Mouse (Mus musculus) spleen, adult 2 months (tissue): Measurements from ENCODE around the gene Srgap3. TPM values are rescaled to one million over a fixed set of nuclear protein-coding genes. Genes with fewer than 3 reads are reported as not detected.

ENCODE experiments used
- DNase-seq, 2 experiments: peaks; one replicate each; pipeline versions ENCODE4 v3.0.0 to v3.0.0-alpha.2; 2012 to 2021; ENCODE audit warnings: low spot score in 2 of 2, low read depth in 1 of 2
- H3K27ac ChIP-seq: fragments of 200-500 bp; 2 replicates; pipeline ENCODE4 v1.5.1; 2012; ENCODE audit warnings: low read length, inconsistent platforms; ENCODE audit not compliant: insufficient read depth
- H3K27me3 ChIP-seq: fragments of 200-500 bp; 2 replicates; pipeline ENCODE4 v1.6.1; 2012; ENCODE audit warnings: mild to moderate bottlenecking, moderate library complexity, low read length, inconsistent platforms; ENCODE audit not compliant: control insufficient read depth, insufficient read depth
- H3K36me3 ChIP-seq: fragments of 200-500 bp; 2 replicates; pipeline ENCODE4 v1.6.1; 2012; ENCODE audit warnings: mild to moderate bottlenecking, low read length, inconsistent platforms; ENCODE audit not compliant: control insufficient read depth, insufficient read depth
- H3K4me1 ChIP-seq: fragments of 200-500 bp; 2 replicates; pipeline ENCODE4 v1.6.1; 2011; ENCODE audit warnings: inconsistent platforms; ENCODE audit not compliant: control insufficient read depth, insufficient read depth, insufficient read length
- H3K4me3 ChIP-seq: fragments of 200-500 bp; 2 replicates; pipeline ENCODE4 v1.5.1; 2011; ENCODE audit warnings: mild to moderate bottlenecking, inconsistent platforms; ENCODE audit not compliant: insufficient read depth, insufficient read length; ENCODE audit errors: extremely low read depth
- CTCF ChIP-seq: fragments of 200-500 bp; IDR thresholded peaks from 2 replicates; pipeline ENCODE4 v1.5.1; 2011; ENCODE audit warnings: mild to moderate bottlenecking, inconsistent platforms; ENCODE audit not compliant: insufficient read depth, insufficient read length, insufficient replicate concordance; ENCODE audit errors: extremely low read depth
- POLR2A ChIP-seq: fragments of 200-500 bp; IDR thresholded peaks from 2 replicates; pipeline ENCODE4 v1.6.1; 2011; ENCODE audit warnings: low read depth, low read length, inconsistent platforms
- WGBS: fragments of 180-500 bp; shearing (Covaris S2); methylation state at CpG from one replicate; pipeline ENCODE4 v1.1.7; 2018; 5-methylcytosine and 5-hydroxymethylcytosine counted together
- polyA plus RNA-seq: library from polyadenylated mRNA; depleted of rRNA; stranded (reverse); fragments of >200 nt; gene quantifications from 2 replicates; pipeline ENCODE4 v1.2.3, GENCODE M21; 2012

Srgap3 gene
- polyA plus RNA-seq, 1 experiment, result 2.7 TPM

GRCm38 (mm10) chr6:112912552-112912951 lies 34.5 kb downstream of the Srgap3 start:
- Histone ChIP-seq H3K4me1 (peaks cover 4% of the 10 kb centered on the region; the same call in 1 of the 2 replicates), H3K27me3 (no peaks in the 10 kb centered on the region), H3K4me3 (no peak overlapping the region), H3K36me3 (no peaks in the 10 kb centered on the region), H3K27ac (no peak overlapping the region)
- WGBS, result 52% methylated on average over 5 of the region's 5 CpGs
- no peak for DNase-seq
- no peak for TF ChIP-seq CTCF
- no peak for TF ChIP-seq POLR2A

- H3K4me1 ChIP-seq, result peaks cover 5% of the 10 kb centered on the region; the same call in 1 of the 2 replicates
- 83% methylated on average over 2 of the region's 2 CpGs for WGBS
- TF ChIP-seq CTCF (no peak), POLR2A (no peak)
- no peak overlapping the region for H3K4me3 ChIP-seq
- no peak for DNase-seq
- H3K36me3 ChIP-seq, result no peaks in the 10 kb centered on the region
- no peaks in the 10 kb centered on the region for H3K27me3 ChIP-seq
- no peak overlapping the region for H3K27ac ChIP-seq
Observed at GRCm38 (mm10) chr6:112909711-112910110, 37.4 kb downstream of the Srgap3 start.

DNA sequence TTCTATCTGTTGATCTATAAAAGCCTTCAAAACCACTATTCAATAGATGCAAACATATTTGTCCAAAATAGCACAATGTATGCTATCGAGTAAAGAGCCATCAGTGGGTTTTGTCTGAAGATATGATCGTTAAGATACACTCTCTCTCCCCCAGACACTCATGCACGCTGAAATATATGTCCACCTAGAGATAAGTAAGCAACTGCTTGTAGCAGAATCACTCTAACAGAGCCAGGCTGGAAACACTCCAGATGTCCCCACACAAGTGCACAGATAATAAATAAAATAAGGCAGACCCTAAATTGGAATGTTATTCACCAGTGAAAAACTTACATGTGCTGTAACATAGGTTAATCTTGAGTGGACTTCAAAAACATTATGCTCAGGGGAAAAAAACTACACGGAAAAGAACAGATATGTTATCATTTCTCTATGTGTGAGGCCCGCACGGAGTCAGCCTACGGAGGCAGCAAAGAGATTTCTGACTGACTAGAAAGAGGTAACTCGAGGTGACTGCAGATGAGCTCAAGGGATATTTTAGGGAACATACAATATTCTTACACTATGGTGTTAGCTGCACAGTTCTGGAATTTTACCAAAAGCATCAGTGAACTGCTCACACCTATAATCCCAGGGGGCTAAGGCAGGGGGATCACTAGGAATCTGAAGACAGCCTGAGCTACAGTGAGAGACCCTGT lies 39.0 kb downstream of the Srgap3 start:
- WGBS, result 83% methylated on average over 8 of the region's 8 CpGs

GRCm38 (mm10) chr6:112903796-112904195 lies 43.3 kb downstream of the Srgap3 start:
- H3K27me3 ChIP-seq, result no peaks in the 10 kb centered on the region
- H3K27ac ChIP-seq, result no peak overlapping the region
- no peaks in the 10 kb centered on the region for H3K36me3 ChIP-seq
- H3K4me1 ChIP-seq, result peaks cover 3% of the 10 kb centered on the region; the same call in 1 of the 2 replicates
- no peak for DNase-seq
- WGBS, result 97% methylated on average over 5 of the region's 5 CpGs
- TF ChIP-seq CTCF (no peak), POLR2A (no peak)
- H3K4me3 ChIP-seq, result no peak overlapping the region

More for the DNA sequence above, 39.0 kb downstream of the Srgap3 start:
- no peak for TF ChIP-seq POLR2A
- TF ChIP-seq CTCF, result no peak
- peaks cover 5% of the 10 kb centered on the region; the same call in 1 of the 2 replicates for H3K4me1 ChIP-seq
- no peaks in the 10 kb centered on the region for H3K36me3 ChIP-seq
- H3K27me3 ChIP-seq, result no peaks in the 10 kb centered on the region
- H3K27ac ChIP-seq, result no peak overlapping the region
- no peak for DNase-seq
- H3K4me3 ChIP-seq, result no peak overlapping the region

DNA sequence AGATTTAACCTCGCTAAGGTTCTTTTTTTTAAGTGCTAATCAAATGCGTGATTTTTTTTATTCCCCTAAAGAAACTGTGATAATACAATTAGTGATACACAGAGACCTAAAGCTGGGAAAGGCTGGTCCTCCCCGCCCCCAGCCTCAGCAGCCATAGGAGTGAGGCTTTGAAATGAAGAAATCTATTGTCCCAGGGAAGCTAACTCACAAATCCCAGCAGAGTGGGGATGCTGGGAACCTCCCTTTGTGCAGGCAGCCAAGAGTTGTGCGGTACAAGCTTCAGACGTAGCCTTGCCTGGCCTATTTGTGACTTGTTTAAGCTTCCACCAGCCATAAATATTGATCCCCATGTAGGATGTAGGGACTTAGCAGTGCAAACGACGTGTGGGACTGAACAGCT lies 43.8 kb downstream of the Srgap3 start:
- Histone ChIP-seq H3K4me3 (no peak overlapping the region), H3K27me3 (no peaks in the 10 kb centered on the region), H3K4me1 (peaks cover 3% of the 10 kb centered on the region; the same call in 1 of the 2 replicates), H3K36me3 (no peaks in the 10 kb centered on the region), H3K27ac (no peak overlapping the region)
- 89% methylated on average over 7 of the region's 7 CpGs for WGBS
- no peak for DNase-seq
- no peak for TF ChIP-seq CTCF
- TF ChIP-seq POLR2A, result no peak

DNA sequence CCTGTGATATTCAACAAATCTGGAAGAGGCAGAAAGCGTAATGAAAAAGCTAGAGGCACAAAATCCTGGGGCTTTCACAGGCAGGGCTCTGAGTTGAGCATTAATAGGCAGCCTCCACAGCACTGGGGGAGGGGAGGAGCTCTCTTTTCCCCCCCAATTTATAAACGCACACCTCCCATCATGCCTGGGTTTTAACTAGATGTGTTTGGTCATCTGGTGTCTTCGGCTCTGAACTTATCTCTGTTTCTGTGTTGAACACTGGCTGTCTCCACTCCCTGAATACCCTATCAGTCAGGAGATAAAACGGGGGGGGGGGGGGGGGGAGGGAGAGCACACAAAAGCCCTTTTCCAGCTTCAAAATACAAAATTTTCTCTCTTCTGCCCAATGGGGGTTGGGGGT lies 44.3 kb downstream of the Srgap3 start:
- 84% methylated on average over 4 of the region's 4 CpGs for WGBS
- TF ChIP-seq CTCF (no peak), POLR2A (no peak)

DNA sequence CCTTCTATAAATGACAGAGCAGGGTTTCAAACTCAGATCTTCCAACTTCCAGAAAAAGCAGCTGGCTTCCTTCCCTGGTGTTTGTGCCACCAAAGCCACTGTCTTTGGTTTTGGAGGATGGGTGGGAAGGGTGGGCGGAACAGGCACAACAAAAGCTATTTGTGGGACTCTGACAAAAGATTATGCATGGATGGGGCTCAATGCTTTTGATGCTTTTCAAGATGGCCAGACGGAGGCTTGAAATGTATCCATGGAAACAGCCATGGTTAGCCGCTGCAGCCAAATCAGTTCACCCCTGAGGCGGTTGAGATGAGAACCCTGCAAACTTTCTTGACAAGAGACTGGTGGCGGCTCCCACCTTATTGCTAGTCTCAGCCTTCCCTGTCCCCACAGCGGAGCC lies 46.8 kb downstream of the Srgap3 start:
- 94% methylated on average over 6 of the region's 6 CpGs for WGBS
- no peak for DNase-seq

More for the DNA sequence above, 44.3 kb downstream of the Srgap3 start:
- Histone ChIP-seq H3K36me3 (no peaks in the 10 kb centered on the region), H3K4me1 (peaks cover 3% of the 10 kb centered on the region; the same call in 1 of the 2 replicates), H3K4me3 (no peak overlapping the region), H3K27me3 (no peaks in the 10 kb centered on the region), H3K27ac (no peak overlapping the region)
- DNase-seq, result no peak

More for the DNA sequence above, 46.8 kb downstream of the Srgap3 start:
- no peak for TF ChIP-seq POLR2A
- TF ChIP-seq CTCF, result no peak
- no peak overlapping the region for H3K27ac ChIP-seq
- no peaks in the 10 kb centered on the region for H3K4me1 ChIP-seq
- H3K27me3 ChIP-seq, result no peaks in the 10 kb centered on the region
- no peaks in the 10 kb centered on the region for H3K36me3 ChIP-seq
- H3K4me3 ChIP-seq, result no peak overlapping the region
